Mouse (Mus musculus) embryo, embryonic 10 days (tissue): ENCODE measurements around the gene Tmem50b.
"Not testable (repeated sequence)": the region's sequence is repeated elsewhere in the genome, so short reads cannot be mapped to it uniquely, and the experiment has no call there.

Experiments used
- DNase-seq: peaks from one replicate; pipeline ENCODE4 v3.0.0-alpha.2; 2015; ENCODE audit warnings: low spot score

The Tmem50b gene

DNA sequence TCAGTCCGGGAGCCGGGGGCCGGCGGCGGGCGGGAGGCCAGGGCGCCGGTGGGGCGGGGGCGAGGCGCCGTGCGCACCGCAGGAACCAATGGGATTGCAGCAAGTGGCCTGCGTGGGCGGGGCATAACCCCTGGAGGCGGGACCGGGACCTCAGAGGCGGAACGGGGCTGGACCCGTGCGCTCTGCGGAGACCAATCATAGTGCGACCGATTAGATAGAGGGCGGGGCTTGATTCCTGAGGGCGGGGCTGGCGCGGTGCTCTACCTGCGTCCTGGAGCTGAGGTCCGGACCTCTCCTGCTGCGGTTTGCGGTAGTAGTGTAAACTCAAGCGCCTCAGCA is at the start of gene Tmem50b:
Gene Tmem50b, minus strand, starts transcription at position 129 of the 339 bp plus-strand sequence.
- peak; percentile 98 for DNase-seq

DNA sequence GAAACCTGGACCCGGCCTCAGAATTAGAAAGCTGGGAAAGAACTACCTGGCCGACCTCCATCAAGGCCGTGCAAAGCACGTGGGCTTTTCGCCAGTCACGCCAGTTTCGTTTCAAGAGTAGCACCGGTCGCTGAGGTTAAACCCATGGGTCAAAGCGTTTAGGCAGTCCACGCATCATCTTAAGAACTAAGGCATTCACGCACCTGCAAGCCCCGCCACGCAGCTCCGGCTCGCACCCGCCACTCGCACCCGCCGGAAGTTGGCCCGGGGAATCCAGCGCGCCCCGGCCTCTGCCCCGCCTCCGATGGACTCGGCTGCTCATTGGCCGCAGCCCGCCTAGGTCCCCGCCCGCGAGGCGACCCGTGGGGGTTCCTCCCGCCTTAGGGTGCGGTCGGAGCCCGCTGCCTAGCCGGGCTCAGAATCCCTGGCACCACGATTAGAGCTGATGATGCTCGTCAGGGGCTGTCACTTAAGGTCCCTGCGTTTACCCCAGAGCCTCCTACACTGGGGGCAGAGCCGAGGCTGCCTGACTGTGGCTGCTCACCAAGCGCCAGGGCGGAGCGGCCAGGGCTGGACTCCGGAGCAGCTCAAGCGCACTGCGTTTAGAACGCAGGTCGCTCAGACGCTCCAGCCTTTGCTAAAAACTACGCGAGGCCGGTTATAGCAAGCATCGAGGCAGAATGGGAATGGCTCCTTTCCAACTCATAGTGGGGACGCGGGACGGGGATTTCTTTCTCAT is 49.2 kb upstream of the Tmem50b start, which contains the start of gene Gart:
Gene Gart, minus strand, starts transcription at position 272 of the 739 bp plus-strand sequence.
- DNase-seq: peak; percentile 94

- peak; percentile 42 for DNase-seq
Measured at GRCm38 (mm10) chr16:91645995-91646602, 48.5 kb upstream of the Tmem50b start.

DNA sequence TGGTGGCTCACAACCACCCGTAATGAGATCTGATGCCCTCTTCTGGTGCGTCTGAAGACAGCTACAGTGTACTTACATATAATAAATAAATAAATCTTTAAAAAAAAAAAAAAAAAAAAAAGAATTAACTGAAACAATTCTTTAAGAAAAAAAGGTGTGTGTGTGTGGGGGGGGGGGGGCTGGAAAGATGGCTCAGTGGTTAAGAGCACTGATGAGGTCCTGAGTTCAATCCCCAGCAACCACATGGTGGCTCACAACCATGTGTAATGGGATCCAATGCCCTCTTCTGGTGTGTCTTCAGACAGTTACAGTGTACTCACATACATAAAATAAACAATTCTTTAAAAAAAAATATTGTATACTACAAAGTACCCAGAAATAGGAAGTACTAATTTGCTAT is 47.8 kb upstream of the Tmem50b start:
- not testable (repeated sequence) for DNase-seq

- no peak for DNase-seq
Measured at GRCm38 (mm10) chr16:91644901-91645300, 47.3 kb upstream of the Tmem50b start.

DNA sequence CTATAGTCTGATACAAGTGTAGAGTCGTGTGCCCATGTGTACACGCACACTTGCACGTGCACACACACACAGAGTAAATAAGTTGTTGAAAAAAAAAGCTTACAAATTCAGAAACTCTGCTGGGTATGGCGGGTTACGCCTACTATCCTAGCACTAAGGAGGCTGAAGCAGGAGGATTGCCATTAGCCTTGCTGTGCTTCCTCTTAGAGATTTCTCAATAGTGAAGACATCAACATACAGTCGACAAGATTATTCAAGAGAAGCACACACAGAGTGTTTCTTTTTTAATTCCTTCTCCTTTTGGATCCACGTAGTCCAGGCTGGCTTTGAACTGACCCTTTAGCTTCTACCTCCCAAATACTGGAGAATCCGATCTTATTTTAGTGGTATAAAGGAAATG is 42.6 kb upstream of the Tmem50b start:
- no peak for DNase-seq

GRCm38 (mm10) chr16:91639636-91640035 is 42.0 kb upstream of the Tmem50b start:
- no peak for DNase-seq

DNA sequence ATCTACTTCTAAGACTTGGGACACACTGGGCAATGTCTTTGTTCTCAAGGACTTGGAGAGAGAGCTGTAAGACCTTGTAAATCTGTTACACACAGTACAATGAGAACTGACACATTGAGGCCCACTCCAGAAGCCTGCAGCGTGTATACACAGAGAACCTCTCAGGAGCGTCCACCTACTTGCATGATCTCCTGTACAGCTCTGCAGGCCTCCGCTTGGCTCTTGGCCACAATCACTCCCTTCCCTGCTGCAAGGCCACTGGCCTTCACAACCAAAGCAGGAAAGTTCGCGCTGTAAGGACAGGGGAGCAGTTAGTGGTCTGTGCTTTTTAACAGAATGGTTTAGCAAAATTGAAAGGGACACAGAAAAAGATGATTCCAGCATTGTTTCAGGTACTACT is 41.6 kb upstream of the Tmem50b start:
- DNase-seq: no peak

DNA sequence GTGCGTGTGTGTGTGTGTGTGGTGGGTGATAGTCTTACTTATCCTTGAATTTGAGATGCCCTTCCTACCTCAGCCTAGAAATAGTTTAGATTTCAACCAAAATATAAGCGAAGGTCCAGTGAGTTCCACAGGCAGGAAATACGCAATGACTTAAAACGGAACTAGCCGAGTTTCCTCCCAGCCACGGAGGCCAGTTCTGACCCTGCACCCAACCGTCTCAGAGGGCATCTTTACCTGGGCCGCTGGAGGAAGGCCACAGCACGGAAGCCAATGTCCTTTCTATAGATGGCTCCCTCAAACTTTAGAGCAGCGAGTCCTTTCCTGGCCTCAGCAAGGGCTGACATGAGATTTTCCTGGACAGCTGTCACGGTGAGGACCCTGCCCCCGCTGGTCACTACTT is 36.0 kb upstream of the Tmem50b start:
- no peak for DNase-seq

GRCm38 (mm10) chr16:91632940-91633339 is 35.3 kb upstream of the Tmem50b start:
- DNase-seq: no peak

GRCm38 (mm10) chr16:91632439-91632838 is 34.8 kb upstream of the Tmem50b start:
- DNase-seq: no peak

DNA sequence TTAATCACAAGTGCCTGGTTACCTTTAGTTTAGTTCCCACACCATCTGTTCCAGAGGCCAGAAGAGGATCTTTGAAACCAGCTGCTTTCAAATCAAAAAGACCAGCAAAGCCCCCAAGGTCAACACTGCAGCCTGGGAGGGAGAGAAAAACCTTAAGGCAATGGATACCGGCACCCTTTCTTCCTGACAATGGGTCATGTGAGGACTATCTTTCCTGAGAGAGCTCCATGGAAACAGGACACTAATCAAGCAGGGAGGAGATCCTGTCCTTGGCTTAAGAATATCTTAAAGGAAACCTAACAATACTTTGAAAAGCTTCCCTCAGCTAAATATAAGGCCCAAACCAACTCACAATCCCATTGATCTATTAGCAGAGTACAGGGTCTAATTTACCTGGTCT is 33.0 kb upstream of the Tmem50b start:
- DNase-seq: no peak

- no peak for DNase-seq
Measured at GRCm38 (mm10) chr16:91629749-91630148, 32.1 kb upstream of the Tmem50b start.

DNA sequence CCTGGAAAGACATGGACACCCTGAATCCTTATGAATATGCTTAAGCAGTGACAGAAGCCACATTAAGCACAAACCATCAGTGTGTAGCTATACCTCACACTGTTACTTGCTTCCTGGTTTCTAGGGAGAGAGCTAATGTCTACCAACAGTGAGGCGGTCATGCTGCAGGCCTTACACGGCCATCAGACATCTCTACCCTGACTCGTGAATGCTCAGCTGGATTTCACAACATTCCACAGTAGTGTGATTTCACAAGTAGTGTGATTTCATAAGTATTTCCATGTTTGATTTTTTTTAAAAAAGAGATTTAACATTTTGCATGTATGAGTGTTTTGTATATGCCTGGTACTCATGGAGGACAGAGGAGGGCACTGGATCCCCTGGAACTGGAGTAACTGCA is 31.1 kb upstream of the Tmem50b start:
- no peak for DNase-seq

DNA sequence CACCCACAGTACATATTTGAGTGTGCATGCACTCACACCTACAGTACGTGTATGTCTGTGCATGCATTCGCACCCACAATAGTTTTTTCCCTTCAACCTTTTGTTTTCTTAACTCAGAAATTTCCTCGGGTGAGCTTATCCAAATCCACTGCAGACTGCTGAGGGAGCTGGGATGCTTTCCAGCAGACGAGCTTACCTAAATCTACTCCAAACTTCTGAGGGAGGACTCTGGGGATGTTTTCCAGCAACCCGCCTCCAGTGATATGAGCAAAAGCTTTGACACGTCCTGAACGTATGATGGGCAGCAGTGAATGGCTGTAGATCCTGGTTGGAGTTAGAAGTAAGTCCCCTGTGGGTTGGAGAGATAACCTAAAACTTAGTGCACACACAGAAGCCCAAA is 30.2 kb upstream of the Tmem50b start:
- no peak for DNase-seq

DNA sequence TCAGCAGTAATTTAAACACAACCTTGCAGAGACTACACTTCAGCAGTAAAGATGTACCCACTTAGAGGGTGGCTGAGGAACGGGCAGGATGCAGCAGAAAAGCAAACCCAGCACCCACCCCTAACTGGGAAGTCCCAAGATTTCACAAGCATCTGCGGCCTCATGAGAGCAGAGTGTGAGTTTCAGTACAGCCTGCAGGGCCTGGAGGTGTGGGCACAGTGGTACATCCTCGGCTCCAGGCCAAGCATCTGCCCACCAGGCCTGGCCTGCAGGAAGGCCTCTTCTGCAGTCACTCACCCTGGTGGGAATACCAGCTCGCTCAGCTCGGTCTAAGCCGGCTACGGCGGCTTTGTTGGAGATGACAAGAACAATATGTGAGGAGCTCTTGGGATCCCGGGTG is 25.5 kb upstream of the Tmem50b start:
- DNase-seq: no peak

DNA sequence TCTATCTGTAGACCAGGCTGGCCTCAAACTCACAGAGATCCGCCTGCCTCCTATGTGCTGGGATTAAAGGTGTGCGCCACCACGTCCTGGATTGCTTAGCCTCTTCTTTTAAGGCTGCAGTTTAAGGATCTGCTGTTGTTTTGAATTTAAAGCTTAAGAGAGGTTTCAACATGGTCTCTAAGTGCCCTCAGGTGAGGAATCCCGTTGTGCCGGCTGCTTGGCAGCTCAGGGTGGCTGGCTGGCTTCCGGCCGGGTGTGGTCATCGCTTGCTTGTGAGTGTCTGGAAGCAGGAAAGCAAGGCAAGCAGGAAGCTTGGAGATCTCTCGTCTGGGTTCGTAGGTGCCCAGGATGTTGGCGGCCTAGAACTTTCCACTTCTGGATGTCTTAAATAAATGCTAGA is 23.4 kb upstream of the Tmem50b start:
- DNase-seq: no peak

GRCm38 (mm10) chr16:91620185-91620584 is 22.6 kb upstream of the Tmem50b start:
- no peak for DNase-seq

GRCm38 (mm10) chr16:91618511-91619501 is 21.2 kb upstream of the Tmem50b start, which contains the start of gene Dnajc28:
TSS of gene Dnajc28 (minus strand) at chr16:91619026.
- peak; percentile 84 for DNase-seq

GRCm38 (mm10) chr16:91614552-91614951 is 17.0 kb upstream of the Tmem50b start:
- no peak for DNase-seq

- DNase-seq: no peak
Measured at GRCm38 (mm10) chr16:91612525-91612924, 14.9 kb upstream of the Tmem50b start.

- DNase-seq: no peak
Measured at GRCm38 (mm10) chr16:91611248-91611647, 13.6 kb upstream of the Tmem50b start.
